Mouse (Mus musculus) midbrain, embryonic 14.5 days (tissue): ENCODE results near the gene Ppp1r1b. TPM values are rescaled to one million over a fixed set of nuclear protein-coding genes. Genes with fewer than 3 reads are reported as not detected.
"Not testable (repeated sequence)": the region's sequence is repeated elsewhere in the genome, so short reads cannot be mapped to it uniquely, and the experiment has no call there.

Experiments used
- ATAC-seq: fragments of 200-750 bp; cut with Nextera tagmentation; 2 replicates; pipeline ENCODE4 v1.8.0; 2017; ENCODE audit warnings: moderate number of reproducible peaks, moderate library complexity; ENCODE audit not compliant: low FRiP score, low TSS enrichment
- DNase-seq: peaks from one replicate; pipeline ENCODE4 v3.0.0-alpha.2; 2015
- H3K27ac ChIP-seq: fragments of 300-500 bp; sonication (generic); replicated peaks from 2 replicates; pipeline ENCODE4 v1.5.1; 2014; ENCODE audit warnings: mild to moderate bottlenecking, low read depth, low read length, moderate library complexity
- H3K27me3 ChIP-seq: fragments of 300-500 bp; sonication (generic); 2 replicates; pipeline ENCODE4 v1.6.1; 2014; ENCODE audit warnings: low read length, control low read depth, mixed read lengths; ENCODE audit not compliant: control insufficient read depth, insufficient read depth
- H3K36me3 ChIP-seq: fragments of 300-500 bp; sonication (generic); 2 replicates; pipeline ENCODE4 v1.6.1; 2014; ENCODE audit warnings: low read length, control low read depth; ENCODE audit not compliant: control insufficient read depth, insufficient read depth
- H3K4me1 ChIP-seq: fragments of 300-500 bp; sonication (generic); 2 replicates; pipeline ENCODE4 v1.6.1; 2014; ENCODE audit warnings: mild to moderate bottlenecking, antibody characterized with exemption, low read length, control low read depth; ENCODE audit not compliant: control insufficient read depth, insufficient read depth
- H3K4me2 ChIP-seq: fragments of 300-500 bp; sonication (generic); 2 replicates; pipeline ENCODE4 v1.6.1; 2014; ENCODE audit warnings: mild to moderate bottlenecking, low read length, moderate library complexity
- H3K4me3 ChIP-seq: fragments of 300-500 bp; sonication (generic); replicated peaks from 2 replicates; pipeline ENCODE4 v1.5.1; 2014; ENCODE audit warnings: low read depth, low read length
- H3K9ac ChIP-seq: fragments of 300-500 bp; sonication (generic); replicated peaks from 2 replicates; pipeline ENCODE4 v1.6.1; 2014; ENCODE audit warnings: mild to moderate bottlenecking, low read length, moderate library complexity
- H3K9me3 ChIP-seq: fragments of 300-500 bp; sonication (generic); 2 replicates; pipeline ENCODE4 v1.6.1; 2016; ENCODE audit warnings: low read length, control low read depth, mixed read lengths; ENCODE audit not compliant: control insufficient read depth
- WGBS: fragments of 180-500 bp; shearing (Covaris S2); extraction: QIAGEN DNeasy Blood & Tissue Kit; methylation state at CpG from one replicate; pipeline ENCODE4 v1.1.7; 2014; 5-methylcytosine and 5-hydroxymethylcytosine counted together
- polyA plus RNA-seq: library from polyadenylated mRNA; unstranded; fragments of >200 nt; fragmentation: Nextera tagmentation; extraction: Ambion mirVana; gene quantifications from 2 replicates; pipeline ENCODE4 v1.2.1, GENCODE M21; 2014

Ppp1r1b gene
- polyA plus RNA-seq, 1 experiment from 2014 or later, result 0.95 TPM

- Histone ChIP-seq H3K36me3 (peaks cover 43% of the 10 kb centered on the region), H3K4me3 (no peak overlapping the region), H3K9ac (no peak overlapping the region), H3K27me3 (peaks cover 3% of the 10 kb centered on the region; the same call in 1 of the 2 replicates), H3K4me1 (no peaks in the 10 kb centered on the region), H3K9me3 (no peaks in the 10 kb centered on the region), H3K4me2 (no peak overlapping the region), H3K27ac (no peak overlapping the region)
- WGBS, result 96% methylated on average over 2 of the region's 2 CpGs
- DNase-seq, result no peak
- no peak for ATAC-seq
Measured at GRCm38 (mm10) chr11:98381651-98382050, 33.4 kb downstream of the Ppp1r1b start.

GRCm38 (mm10) chr11:98382405-98382804, 34.2 kb downstream of the Ppp1r1b start:
- WGBS, result 49% methylated on average over 2 of the region's 2 CpGs
- H3K4me3 ChIP-seq, ATAC-seq, DNase-seq, H3K9ac ChIP-seq, H3K4me2 ChIP-seq, H3K9me3 ChIP-seq, H3K27ac ChIP-seq, H3K4me1 ChIP-seq: not testable (repeated sequence)
- Histone ChIP-seq H3K36me3 (peaks cover 35% of the 10 kb centered on the region), H3K27me3 (peaks cover 10% of the 10 kb centered on the region; the same call in 1 of the 2 replicates)

DNA sequence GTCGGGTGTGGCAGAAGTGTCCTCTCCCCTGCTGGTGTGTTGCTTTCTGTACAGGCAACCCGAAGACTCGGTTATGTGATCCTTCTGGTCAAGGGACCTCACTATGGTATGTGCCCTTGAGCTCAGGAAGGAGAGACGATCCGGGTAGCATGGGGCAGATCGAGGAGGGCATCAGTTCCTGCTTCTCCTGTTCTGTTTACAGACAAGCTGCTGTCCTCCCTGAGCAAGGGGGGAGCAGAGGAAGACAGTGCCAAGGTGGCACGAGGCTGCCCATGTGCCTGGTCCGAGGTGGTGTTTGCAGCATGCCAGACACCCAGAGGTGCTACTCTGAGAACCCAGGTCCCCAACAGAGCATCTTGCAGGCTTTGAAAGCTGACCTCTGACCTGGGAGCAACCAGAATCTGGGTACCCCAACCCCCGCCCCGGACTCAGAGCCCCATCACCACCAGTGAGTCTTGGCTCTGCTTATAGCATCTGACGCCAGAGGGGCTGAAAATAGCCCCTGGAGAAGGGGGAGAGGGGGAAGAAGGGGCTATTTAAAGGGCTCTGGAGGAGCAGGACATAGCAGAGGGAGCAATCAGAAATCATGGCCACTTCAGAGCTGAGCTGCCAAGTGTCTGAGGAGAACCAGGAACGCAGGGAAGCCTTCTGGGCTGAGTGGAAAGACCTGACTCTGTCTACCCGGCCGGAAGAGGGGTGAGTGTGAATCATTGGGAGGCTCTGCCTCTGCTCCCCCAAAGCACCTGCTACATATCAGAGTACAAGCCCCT, 35.2 kb downstream of the Ppp1r1b start, which contains the start of gene Tcap:
Gene Tcap, plus strand, starts transcription at position 551 of the 770 bp plus-strand sequence.
- no peak within 1 kb of the TSS for H3K4me2 ChIP-seq
- WGBS, result 68% methylated on average over 14 of the region's 14 CpGs
- H3K27ac ChIP-seq, result no peak within 1 kb of the TSS
- ATAC-seq (no peak), DNase-seq (no peak)
- no peaks in the 10 kb centered on the region for H3K4me1 ChIP-seq
- H3K4me3 ChIP-seq, result no peak within 1 kb of the TSS
- no peaks in the 10 kb centered on the region for H3K9me3 ChIP-seq
- peaks cover 25% of the 10 kb centered on the region for H3K36me3 ChIP-seq
- H3K9ac ChIP-seq, result no peak within 1 kb of the TSS
- peaks cover 20% of the 10 kb centered on the region; the same call in 1 of the 2 replicates for H3K27me3 ChIP-seq

DNA sequence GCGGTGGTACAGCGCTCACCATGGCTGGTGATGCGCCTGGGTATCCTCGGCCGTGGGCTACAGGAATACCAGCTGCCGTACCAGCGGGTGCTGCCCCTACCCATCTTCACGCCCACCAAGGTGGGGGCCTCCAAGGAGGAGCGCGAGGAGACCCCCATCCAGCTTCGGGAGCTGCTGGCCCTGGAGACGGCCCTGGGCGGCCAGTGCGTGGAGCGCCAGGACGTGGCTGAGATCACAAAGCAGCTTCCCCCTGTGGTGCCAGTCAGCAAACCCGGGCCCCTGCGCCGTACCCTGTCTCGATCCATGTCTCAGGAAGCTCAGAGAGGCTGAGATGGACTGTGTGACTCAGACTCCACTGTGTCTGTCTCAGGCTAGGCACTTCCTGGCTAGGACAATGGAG, 36.0 kb downstream of the Ppp1r1b start:
- H3K4me1 ChIP-seq, result no peaks in the 10 kb centered on the region
- H3K9me3 ChIP-seq, result no peaks in the 10 kb centered on the region
- peaks cover 17% of the 10 kb centered on the region for H3K36me3 ChIP-seq
- no peak overlapping the region for H3K4me2 ChIP-seq
- H3K27me3 ChIP-seq, result peaks cover 20% of the 10 kb centered on the region; the same call in 1 of the 2 replicates
- H3K4me3 ChIP-seq, result no peak overlapping the region
- H3K9ac ChIP-seq, result no peak overlapping the region
- 70% methylated on average over 20 of the region's 20 CpGs for WGBS
- no peak overlapping the region for H3K27ac ChIP-seq
- ATAC-seq (no peak), DNase-seq (no peak)

- H3K4me3 ChIP-seq, result no peak overlapping the region
- peaks cover 10% of the 10 kb centered on the region for H3K36me3 ChIP-seq
- DNase-seq (no peak), ATAC-seq (no peak)
- H3K27me3 ChIP-seq, result peaks cover 20% of the 10 kb centered on the region; the same call in 1 of the 2 replicates
- H3K4me1 ChIP-seq, result no peaks in the 10 kb centered on the region
- no peaks in the 10 kb centered on the region for H3K9me3 ChIP-seq
- H3K9ac ChIP-seq, result no peak overlapping the region
- WGBS, result 61% methylated on average over 8 of the region's 8 CpGs
- no peak overlapping the region for H3K27ac ChIP-seq
- H3K4me2 ChIP-seq, result no peak overlapping the region
Measured at GRCm38 (mm10) chr11:98384721-98385637, 36.8 kb downstream of the Ppp1r1b start.

- Histone ChIP-seq H3K9ac (no peak within 1 kb of the TSS), H3K4me3 (no peak within 1 kb of the TSS), H3K36me3 (peaks cover under 1% of the 10 kb centered on the region; the same call in 1 of the 2 replicates), H3K9me3 (no peaks in the 10 kb centered on the region), H3K27me3 (peaks cover 20% of the 10 kb centered on the region; the same call in 1 of the 2 replicates), H3K4me1 (no peaks in the 10 kb centered on the region), H3K4me2 (peak within 1 kb of the TSS; percentile 21; the same call in 1 of the 2 replicates), H3K27ac (no peak within 1 kb of the TSS)
- ATAC-seq, result no peak
- no peak for DNase-seq
- WGBS, result 55% methylated on average over 25 of the region's 25 CpGs
Measured at GRCm38 (mm10) chr11:98385638-98386585, 37.7 kb downstream of the Ppp1r1b start, which contains the start of gene Pnmt. TSS of gene Pnmt (plus strand) at chr11:98386450.

GRCm38 (mm10) chr11:98386596-98386995, 38.4 kb downstream of the Ppp1r1b start:
- ATAC-seq (no peak), DNase-seq (peak; percentile 33)
- Histone ChIP-seq H3K36me3 (no peaks in the 10 kb centered on the region), H3K4me1 (no peaks in the 10 kb centered on the region), H3K27ac (no peak overlapping the region), H3K4me3 (no peak overlapping the region), H3K9me3 (no peaks in the 10 kb centered on the region), H3K27me3 (peaks cover 20% of the 10 kb centered on the region; the same call in 1 of the 2 replicates), H3K9ac (no peak overlapping the region), H3K4me2 (peak overlapping the region; percentile 21; the same call in 1 of the 2 replicates)
- 18% methylated on average over 24 of the region's 24 CpGs for WGBS
